Mouse (Mus musculus) neural tube, embryonic 14.5 days (tissue): ENCODE data around the gene Gpr37. TPM values are rescaled to one million over a fixed set of nuclear protein-coding genes. Genes with fewer than 3 reads are reported as not detected.
A peak's percentile ranks its signal among the peaks of the same experiment; 100 is the strongest.

ENCODE experiments used
- ATAC-seq: fragments of 200-750 bp; cut with Nextera tagmentation; 2 replicates; pipeline ENCODE4 v1.8.0; 2017; ENCODE audit warnings: low read depth, mild to moderate bottlenecking, moderate TSS enrichment, moderate library complexity
- H3K27ac ChIP-seq: fragments of 300-500 bp; sonication (generic); 2 replicates; pipeline ENCODE4 v1.5.1; 2014; ENCODE audit warnings: low read depth, mild to moderate bottlenecking, control low read depth, low read length, moderate library complexity, mixed read lengths
- H3K27me3 ChIP-seq: fragments of 300-500 bp; sonication (generic); 2 replicates; pipeline ENCODE4 v1.6.1; 2014; ENCODE audit warnings: low read length; ENCODE audit not compliant: control insufficient read depth, insufficient read depth
- H3K36me3 ChIP-seq: fragments of 300-500 bp; sonication (generic); 2 replicates; pipeline ENCODE4 v1.6.1; 2014; ENCODE audit warnings: low read length, mixed read lengths; ENCODE audit not compliant: control insufficient read depth, insufficient read depth
- H3K4me1 ChIP-seq: fragments of 300-500 bp; sonication (generic); 2 replicates; pipeline ENCODE4 v1.6.1; 2014; ENCODE audit warnings: low read length; ENCODE audit not compliant: control insufficient read depth, insufficient read depth
- H3K4me2 ChIP-seq: fragments of 300-500 bp; sonication (generic); 2 replicates; pipeline ENCODE4 v1.6.1; 2014; ENCODE audit warnings: mild to moderate bottlenecking, low read depth, low read length, control low read depth
- H3K4me3 ChIP-seq: fragments of 300-500 bp; sonication (generic); 2 replicates; pipeline ENCODE4 v1.5.1; 2014; ENCODE audit warnings: low read depth, low read length, control low read depth, mixed read lengths
- H3K9ac ChIP-seq: fragments of 300-500 bp; sonication (generic); replicated peaks from 2 replicates; pipeline ENCODE4 v1.6.1; 2014; ENCODE audit warnings: low read depth, mild to moderate bottlenecking, control low read depth, low read length, mixed read lengths
- H3K9me3 ChIP-seq: fragments of 300-500 bp; sonication (generic); 2 replicates; pipeline ENCODE4 v1.6.1; 2016; ENCODE audit warnings: low read length; ENCODE audit not compliant: control insufficient read depth
- WGBS: fragments of 180-500 bp; shearing (Covaris S2); extraction: QIAGEN DNeasy Blood & Tissue Kit; methylation state at CpG from one replicate; pipeline ENCODE4 v1.1.7; 2014; 5-methylcytosine and 5-hydroxymethylcytosine counted together
- polyA plus RNA-seq: library from polyadenylated mRNA; unstranded; fragments of >200 nt; fragmentation: Nextera tagmentation; extraction: Ambion mirVana; gene quantifications from 2 replicates; pipeline ENCODE4 v1.2.1, GENCODE M21; 2014

Gene Gpr37
- polyA plus RNA-seq, 1 experiment from 2014 or later = 3.6 TPM

- H3K4me2 ChIP-seq = no peak overlapping the region
- 51% methylated on average over 3 of the region's 3 CpGs for WGBS
- H3K4me3 ChIP-seq = no peak overlapping the region
- peaks cover 11% of the 10 kb centered on the region; the same call in 1 of the 2 replicates for H3K27me3 ChIP-seq
- peak; percentile 73; the same call in 1 of the 2 replicates for ATAC-seq
- H3K4me1 ChIP-seq = peaks cover 4% of the 10 kb centered on the region; the same call in 1 of the 2 replicates
- no peaks in the 10 kb centered on the region for H3K36me3 ChIP-seq
- H3K9me3 ChIP-seq = no peaks in the 10 kb centered on the region
- H3K27ac ChIP-seq = no peak overlapping the region
- H3K9ac ChIP-seq = no peak overlapping the region
These were observed 3.7 kb downstream of the Gpr37 start for GRCm38 (mm10) chr6:25686760-25687200.

GRCm38 (mm10) chr6:25684391-25684790 is 6.1 kb downstream of the Gpr37 start:
- peaks cover 4% of the 10 kb centered on the region; the same call in 1 of the 2 replicates for H3K4me1 ChIP-seq
- H3K4me2 ChIP-seq = no peak overlapping the region
- H3K36me3 ChIP-seq = no peaks in the 10 kb centered on the region
- H3K27ac ChIP-seq = no peak overlapping the region
- no peaks in the 10 kb centered on the region for H3K9me3 ChIP-seq
- ATAC-seq = no peak
- H3K9ac ChIP-seq = no peak overlapping the region
- peaks cover 11% of the 10 kb centered on the region; the same call in 1 of the 2 replicates for H3K27me3 ChIP-seq
- no peak overlapping the region for H3K4me3 ChIP-seq
- WGBS = 84% methylated on average over 2 of the region's 2 CpGs

- H3K9ac ChIP-seq = no peak overlapping the region
- H3K4me3 ChIP-seq = no peak overlapping the region
- H3K36me3 ChIP-seq = no peaks in the 10 kb centered on the region
- H3K27ac ChIP-seq = no peak overlapping the region
- H3K4me2 ChIP-seq = no peak overlapping the region
- H3K9me3 ChIP-seq = no peaks in the 10 kb centered on the region
- H3K4me1 ChIP-seq = no peaks in the 10 kb centered on the region
- no peak for ATAC-seq
- 95% methylated on average over 4 of the region's 4 CpGs for WGBS
- no peaks in the 10 kb centered on the region for H3K27me3 ChIP-seq
These were observed 15.4 kb downstream of the Gpr37 start for GRCm38 (mm10) chr6:25675111-25675510.

- Histone ChIP-seq H3K4me2 (no peak overlapping the region), H3K27ac (no peak overlapping the region), H3K36me3 (no peaks in the 10 kb centered on the region), H3K9me3 (no peaks in the 10 kb centered on the region), H3K4me1 (no peaks in the 10 kb centered on the region), H3K9ac (no peak overlapping the region), H3K27me3 (no peaks in the 10 kb centered on the region), H3K4me3 (no peak overlapping the region)
- ATAC-seq = no peak
- WGBS = 78% methylated on average over 3 of the region's 3 CpGs
These were observed 16.7 kb downstream of the Gpr37 start for GRCm38 (mm10) chr6:25673801-25674200.

GRCm38 (mm10) chr6:25670150-25670549 is 20.4 kb downstream of the Gpr37 start:
- Histone ChIP-seq H3K9me3 (no peaks in the 10 kb centered on the region), H3K4me1 (no peaks in the 10 kb centered on the region), H3K9ac (no peak overlapping the region), H3K4me2 (no peak overlapping the region), H3K27me3 (no peaks in the 10 kb centered on the region), H3K27ac (no peak overlapping the region), H3K36me3 (no peaks in the 10 kb centered on the region), H3K4me3 (no peak overlapping the region)
- ATAC-seq = no peak
- 81% methylated on average over 4 of the region's 4 CpGs for WGBS

- no peak overlapping the region for H3K4me2 ChIP-seq
- no peaks in the 10 kb centered on the region for H3K4me1 ChIP-seq
- no peak for ATAC-seq
These were observed 26.6 kb downstream of the Gpr37 start for GRCm38 (mm10) chr6:25663942-25664341.

GRCm38 (mm10) chr6:25659924-25660675 is 30.4 kb downstream of the Gpr37 start:
- Histone ChIP-seq H3K9ac (no peak overlapping the region), H3K4me1 (no peaks in the 10 kb centered on the region), H3K36me3 (no peaks in the 10 kb centered on the region), H3K9me3 (no peaks in the 10 kb centered on the region), H3K4me3 (no peak overlapping the region), H3K27ac (no peak overlapping the region), H3K27me3 (no peaks in the 10 kb centered on the region), H3K4me2 (no peak overlapping the region)
- ATAC-seq = no peak
- 63% methylated on average over 3 of the region's 3 CpGs for WGBS

More at GRCm38 (mm10) chr6:25663942-25664341, 26.6 kb downstream of the Gpr37 start:
- no peak overlapping the region for H3K9ac ChIP-seq
- H3K9me3 ChIP-seq = no peaks in the 10 kb centered on the region
- no peaks in the 10 kb centered on the region for H3K27me3 ChIP-seq
- no peaks in the 10 kb centered on the region for H3K36me3 ChIP-seq
- H3K4me3 ChIP-seq = no peak overlapping the region
- no peak overlapping the region for H3K27ac ChIP-seq
- 88% methylated on average over 2 of the region's 2 CpGs for WGBS

Other genes starting within 250 kb of the Gpr37 start
- gene Pot1a, start 118.5 kb upstream of the Gpr37 start, polyA plus RNA-seq = 34.3 and 34.6 TPM in 2 replicates